ENCODE assay signal across 14 mouse cellular contexts in genomic region chr2:165598139-165598538, GRCm38 (mm10). TPM values are rescaled to one million over a fixed set of nuclear protein-coding genes. Genes with fewer than 3 reads are reported as not detected.
A peak's percentile ranks its signal among the peaks of the same experiment; 100 is the strongest.
DNase-seq lines count a peak whose midpoint lies in the region; ATAC-seq and TF ChIP-seq lines count a peak whose summit lies in the region.
"Had no signal": no experiment of that assay in that cellular context is flagged by ENCODE, and none has a peak within 500 bp of the region (broad histone marks: within the 10 kb centered on the region; RNA-seq: fewer than 3 reads in every experiment).

No protein-coding gene starts in this region.

- H3K27me3 ChIP-seq in midbrain, embryonic 11.5 days (ENCODE audit: control insufficient read depth, insufficient read depth, low read length), result peaks cover 27% of the 10 kb centered on the region
- H3K27me3 ChIP-seq in midbrain, embryonic 16.5 days (ENCODE audit: control insufficient read depth, insufficient read depth, low read depth, low read length), result peaks cover 19% of the 10 kb centered on the region
- H3K27me3 ChIP-seq in lung, embryonic 14.5 days (ENCODE audit: insufficient read depth, low read length), result peaks cover 56% of the 10 kb centered on the region
- H3K27me3 ChIP-seq in stomach, embryonic 15.5 days (replicated peaks), result peaks cover 27% of the 10 kb centered on the region

- TF ChIP-seq CTCF in gastrocnemius, adult 2 months (IDR thresholded peaks at IDR 0.05), result no peak
- no peak for TF ChIP-seq CTCF in lung, embryonic 14.5 days (IDR thresholded peaks at IDR 0.05; ENCODE audit: low read depth)

- 49% methylated on average over 5 of the region's 5 CpGs for WGBS in midbrain, embryonic 11.5 days
- WGBS in midbrain, embryonic 16.5 days, result 56% methylated on average over 5 of the region's 5 CpGs
- WGBS in lung, embryonic 14.5 days, result 19% methylated on average over 5 of the region's 5 CpGs
- WGBS in stomach, embryonic 15.5 days, result 38% methylated on average over 5 of the region's 5 CpGs

- H3K4me1 ChIP-seq in midbrain, embryonic 11.5 days (ENCODE audit: control insufficient read depth, insufficient read depth, low read length), result peaks cover 19% of the 10 kb centered on the region
- peaks cover 3% of the 10 kb centered on the region for H3K4me1 ChIP-seq in midbrain, embryonic 16.5 days (ENCODE audit: control insufficient read depth, insufficient read depth, low read length)
- 0 out of 2 replicates have a peak, but pooled peaks cover 5% of the 10 kb centered on the region for H3K4me1 ChIP-seq in lung, embryonic 14.5 days (ENCODE audit: insufficient read depth)
- H3K4me1 ChIP-seq in stomach, embryonic 15.5 days, result peaks cover 8% of the 10 kb centered on the region

- no peak for DNase-seq in gastrocnemius, adult 2 months
- DNase-seq in gastrocnemius, postnatal 4 days (ENCODE audit: low spot score in 2 of 2), result no peak
- peak; percentile 82 for DNase-seq in midbrain, embryonic 11.5 days (ENCODE audit: low spot score, missing footprints)
- DNase-seq in lung, embryonic 14.5 days, result peak; percentile 15
- no peak for DNase-seq in urinary bladder, adult 18-20 months (ENCODE audit: low spot score in 2 of 2)
- DNase-seq: cerebellum, adult 11-12 months; kidney, postnatal 4 days; thymus, postnatal 4 days had no signal

- no peak for ATAC-seq in midbrain, embryonic 11.5 days (ENCODE audit: low FRiP score)
- no peak for ATAC-seq in midbrain, embryonic 16.5 days
- ATAC-seq in lung, embryonic 14.5 days (ENCODE audit: insufficient read depth), result 0 out of 2 replicates have a peak, but pooled peaks have one; percentile 50
- ATAC-seq in stomach, embryonic 15.5 days (ENCODE audit: insufficient read depth, low FRiP score, low read depth), result peak; percentile 40; the same call in 1 of the 2 replicates
- no peak for ATAC-seq in megakaryocyte-erythroid progenitor cell, adult 5-6 weeks (replicated peaks; ENCODE audit: low FRiP score, low TSS enrichment, poor library complexity, severe bottlenecking)

- H3K4me3 ChIP-seq in gastrocnemius, adult 2 months, result 0 out of 2 replicates have a peak overlapping the region, but pooled peaks have one; percentile 3
- no peak overlapping the region for H3K4me3 ChIP-seq in midbrain, embryonic 11.5 days (ENCODE audit: low read depth, low read length)
- H3K4me3 ChIP-seq in midbrain, embryonic 16.5 days (ENCODE audit: low read depth, low read length), result no peak overlapping the region
- no peak overlapping the region for H3K4me3 ChIP-seq in lung, embryonic 14.5 days (ENCODE audit: low read depth, low read length)
- H3K4me3 ChIP-seq in stomach, embryonic 15.5 days (replicated peaks), result no peak overlapping the region
- H3K4me3 ChIP-seq: erythroblast, embryonic 14.5 days; heart, embryonic 13.5 days; limb, embryonic 15.5 days had no signal

- H3K27ac ChIP-seq in gastrocnemius, adult 2 months, result peak overlapping the region; percentile 43; the same call in 1 of the 2 replicates
- H3K27ac ChIP-seq in midbrain, embryonic 11.5 days (ENCODE audit: low read depth, low read length), result no peak overlapping the region
- no peak overlapping the region for H3K27ac ChIP-seq in midbrain, embryonic 16.5 days (ENCODE audit: low read length)
- peak overlapping the region; percentile 63; the same call in 1 of the 2 replicates for H3K27ac ChIP-seq in lung, embryonic 14.5 days (ENCODE audit: low read depth)
- H3K27ac ChIP-seq in stomach, embryonic 15.5 days, result peak overlapping the region; percentile 41; the same call in 1 of the 2 replicates
- H3K27ac ChIP-seq: heart, embryonic 13.5 days; limb, embryonic 15.5 days had no signal

- H3K9ac ChIP-seq in midbrain, embryonic 11.5 days (ENCODE audit: low read length), result no peak overlapping the region
- H3K9ac ChIP-seq in midbrain, embryonic 16.5 days (ENCODE audit: low read depth, low read length), result no peak overlapping the region
- no peak overlapping the region for H3K9ac ChIP-seq in lung, embryonic 14.5 days
- no peak overlapping the region for H3K9ac ChIP-seq in stomach, embryonic 15.5 days
- H3K9ac ChIP-seq: heart, embryonic 13.5 days; limb, embryonic 15.5 days had no signal

- H3K36me3 ChIP-seq in midbrain, embryonic 11.5 days (ENCODE audit: control insufficient read depth, insufficient read depth, low read length), result no peaks in the 10 kb centered on the region
- H3K36me3 ChIP-seq in midbrain, embryonic 16.5 days (ENCODE audit: control insufficient read depth, insufficient read depth, low read length), result no peaks in the 10 kb centered on the region
- no peaks in the 10 kb centered on the region for H3K36me3 ChIP-seq in lung, embryonic 14.5 days (ENCODE audit: insufficient read depth)
- H3K36me3 ChIP-seq in stomach, embryonic 15.5 days, result no peaks in the 10 kb centered on the region
- H3K36me3 ChIP-seq: heart, embryonic 13.5 days; limb, embryonic 15.5 days had no signal

- H3K9me3 ChIP-seq in midbrain, embryonic 11.5 days (ENCODE audit: control insufficient read depth, low read length), result no peaks in the 10 kb centered on the region
- no peaks in the 10 kb centered on the region; the same call in 1 of the 2 replicates for H3K9me3 ChIP-seq in midbrain, embryonic 16.5 days (replicated peaks; ENCODE audit: control insufficient read depth, low read length, poor library complexity, severe bottlenecking)
- H3K9me3 ChIP-seq in lung, embryonic 14.5 days (ENCODE audit: low read depth, low read length), result peaks cover 7% of the 10 kb centered on the region; the same call in 1 of the 2 replicates
- no peaks in the 10 kb centered on the region for H3K9me3 ChIP-seq in stomach, embryonic 15.5 days
- H3K9me3 ChIP-seq: limb, embryonic 15.5 days had no signal

- no peak overlapping the region for H3K4me2 ChIP-seq in midbrain, embryonic 11.5 days
- no peak overlapping the region for H3K4me2 ChIP-seq in midbrain, embryonic 16.5 days (ENCODE audit: low read length)
- H3K4me2 ChIP-seq in lung, embryonic 14.5 days, result no peak overlapping the region
- no peak overlapping the region for H3K4me2 ChIP-seq in stomach, embryonic 15.5 days
- H3K4me2 ChIP-seq: heart, embryonic 13.5 days had no signal

- intact Hi-C loops in gastrocnemius, adult 2 months (cut with DNase I), result loop anchor here (10.0 kb wide), 1 partner anchor 157 kb away; no protein-coding TSS in a partner anchor

RNA-seq across cellular contexts. Expression of gene Eya2, which starts 3.3 kb away (rescaled TPM):
- total RNA-seq in gastrocnemius, adult 2 months (2021), result 1 to 10 TPM; 3.0 to 5.8 TPM
- total RNA-seq in gastrocnemius, postnatal 4 days (2021), result 10 to 100 TPM in 1 of 2 experiments, 1 to 10 TPM in 1; 6.0 to 15.0 TPM
- polyA plus RNA-seq in midbrain, embryonic 11.5 days (2014; fragmentation: Nextera tagmentation; extraction: Ambion mirVana), result 6.9 and 8.3 TPM in 2 replicates
- 3.4 and 3.6 TPM in 2 replicates for polyA plus RNA-seq in midbrain, embryonic 16.5 days (2015; fragmentation: Nextera tagmentation; extraction: Ambion mirVana)
- polyA plus RNA-seq in lung, embryonic 14.5 days (2014; fragmentation: Nextera tagmentation; extraction: Ambion mirVana), result 1.6 and 2.1 TPM in 2 replicates
- 8.6 and 10.3 TPM in 2 replicates for polyA plus RNA-seq in stomach, embryonic 15.5 days (2015; fragmentation: Nextera tagmentation; extraction: Ambion mirVana)
- 1.6 and 3.9 TPM in 2 replicates for total RNA-seq in megakaryocyte-erythroid progenitor cell, adult 5-6 weeks (2014; fragmentation: Nextera tagmentation)
- total RNA-seq in megakaryocyte-erythroid progenitor cell, adult 5-6 weeks (2017), result 4.8 and 12.9 TPM in 2 replicates
- polyA plus RNA-seq: erythroblast, embryonic 14.5 days had no signal

Comparison
In these comparisons a context has a peak if more than half of its experiments do, and no peak if none do; other contexts are left out.
1. DNase-seq: peak in midbrain, embryonic 11.5 days (single experiment) and lung, embryonic 14.5 days (single experiment); none in gastrocnemius, adult 2 months (single experiment), gastrocnemius, postnatal 4 days (0 of 2) and urinary bladder, adult 18-20 months (0 of 2).
2. H3K27ac ChIP-seq: peak in gastrocnemius, adult 2 months (single experiment), lung, embryonic 14.5 days (single experiment) and stomach, embryonic 15.5 days (single experiment); none in midbrain, embryonic 11.5 days (single experiment) and midbrain, embryonic 16.5 days (single experiment).
3. ATAC-seq: peak in lung, embryonic 14.5 days (single experiment) and stomach, embryonic 15.5 days (single experiment); none in midbrain, embryonic 11.5 days (single experiment), midbrain, embryonic 16.5 days (single experiment) and megakaryocyte-erythroid progenitor cell, adult 5-6 weeks (single experiment).